Mouse (Mus musculus): Measurements from ENCODE around the gene Gmppa.

- no peak for TF ChIP-seq USF1 (IDR thresholded peaks at IDR 0.05; ENCODE audit: low read depth)
- TF ChIP-seq MYOG (IDR thresholded peaks at IDR 0.05; ENCODE audit: control insufficient read depth, extremely low read depth, insufficient read length), result no peak
- TF ChIP-seq CTCF (IDR thresholded peaks at IDR 0.05; ENCODE audit: control insufficient read depth, insufficient read depth, insufficient read length), result no peak
- TF ChIP-seq MAX (IDR thresholded peaks at IDR 0.05), result no peak
Measured at GRCm38 (mm10) chr1:75448937-75449336, 13.2 kb downstream of the Gmppa start.

All from C2C12 (cell line).